Mouse (Mus musculus) heart, adult 2 months (tissue): ENCODE data around the gene Ddx25.

Experiments
- CTCF ChIP-seq: fragments of 200-600 bp; IDR thresholded peaks from 2 replicates; pipeline ENCODE4 v1.8.1; 2022; ENCODE audit warnings: antibody characterized with exemption, mild to moderate bottlenecking, moderate library complexity
- EP300 ChIP-seq: fragments of 200-500 bp; IDR thresholded peaks from 2 replicates; pipeline ENCODE4 v1.6.1; 2011; ENCODE audit warnings: low read depth, low read length, control low read depth; ENCODE audit not compliant: insufficient read depth
- POLR2A ChIP-seq: fragments of 200-500 bp; IDR thresholded peaks from 2 replicates; pipeline ENCODE4 v1.6.1; 2011; ENCODE audit warnings: mild to moderate bottlenecking, low read depth, low read length, control low read depth; ENCODE audit not compliant: insufficient read depth

DNA sequence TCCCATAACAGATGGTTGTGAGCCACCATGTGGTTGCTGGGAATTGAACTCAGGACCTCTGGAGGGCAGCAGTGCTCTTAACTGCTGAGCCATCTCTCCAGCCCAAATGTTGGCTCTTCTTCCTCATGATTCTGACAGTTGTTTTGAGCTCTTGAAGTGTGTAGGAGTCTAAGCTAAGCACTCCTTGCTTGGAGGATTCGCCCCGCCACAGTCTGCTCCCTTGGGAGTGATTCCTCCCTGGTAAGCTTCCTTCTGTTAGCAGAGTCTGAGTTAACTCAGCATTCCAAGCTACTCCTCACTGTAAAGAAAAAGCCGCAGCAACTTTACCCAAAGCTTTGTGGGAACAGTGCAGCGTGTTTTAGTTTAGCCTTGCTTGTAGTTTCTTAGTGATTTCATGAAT lies 69.8 kb downstream of the Ddx25 start:
- TF ChIP-seq CTCF (no peak), POLR2A (no peak), EP300 (no peak)
